Mouse (Mus musculus): Measurements from ENCODE around the gene Zfp987. TPM values are rescaled to one million over a fixed set of nuclear protein-coding genes. Genes with fewer than 3 reads are reported as not detected.
"Not testable (repeated sequence)": the region's sequence is repeated elsewhere in the genome, so short reads cannot be mapped to it uniquely, and the experiment has no call there.

Gene Zfp987
- polyA plus RNA-seq (2014; fragmentation: Nextera tagmentation; extraction: Ambion mirVana): not detected in 2 replicates

DNA sequence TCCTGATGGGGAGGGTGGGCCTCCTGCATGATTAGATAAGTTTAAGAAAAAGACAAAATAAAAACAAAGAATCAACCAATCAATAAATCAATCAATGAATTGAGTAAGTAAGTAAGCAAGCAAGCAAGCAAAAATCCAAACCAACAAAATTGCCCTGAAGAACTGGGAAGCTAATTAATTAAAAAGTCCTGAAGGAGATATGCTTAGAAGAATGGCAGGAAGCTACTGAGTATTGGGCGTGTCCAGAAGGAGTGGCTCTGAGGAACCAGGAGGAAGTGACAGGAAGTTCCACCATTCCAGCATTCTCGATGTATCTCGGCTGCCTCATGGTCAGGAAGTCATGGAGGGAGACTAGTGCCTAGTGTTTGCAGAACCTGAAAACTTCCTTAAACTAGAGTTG, at the start of gene Zfp987:
Zfp987 (plus strand) TSS at position 301 of the 400 bp plus-strand sequence.
- not testable (repeated sequence) for H3K27me3 ChIP-seq (replicated peaks; ENCODE audit: control insufficient read depth, insufficient read depth, low read length); ATAC-seq (ENCODE audit: low read depth); H3K4me2 ChIP-seq (ENCODE audit: low read depth, low read length); DNase-seq (ENCODE audit: low spot score); H3K9ac ChIP-seq (ENCODE audit: low read depth, low read length); H3K27ac ChIP-seq (replicated peaks; ENCODE audit: low read depth, low read length); H3K4me1 ChIP-seq (ENCODE audit: control insufficient read depth, insufficient read depth, low read length); H3K4me3 ChIP-seq (ENCODE audit: low read depth, low read length); H3K36me3 ChIP-seq (ENCODE audit: control insufficient read depth, insufficient read depth, low read length); H3K9me3 ChIP-seq (ENCODE audit: control insufficient read depth, low read length)
- 100% methylated on average over 1 of the region's 3 CpGs for WGBS

DNA sequence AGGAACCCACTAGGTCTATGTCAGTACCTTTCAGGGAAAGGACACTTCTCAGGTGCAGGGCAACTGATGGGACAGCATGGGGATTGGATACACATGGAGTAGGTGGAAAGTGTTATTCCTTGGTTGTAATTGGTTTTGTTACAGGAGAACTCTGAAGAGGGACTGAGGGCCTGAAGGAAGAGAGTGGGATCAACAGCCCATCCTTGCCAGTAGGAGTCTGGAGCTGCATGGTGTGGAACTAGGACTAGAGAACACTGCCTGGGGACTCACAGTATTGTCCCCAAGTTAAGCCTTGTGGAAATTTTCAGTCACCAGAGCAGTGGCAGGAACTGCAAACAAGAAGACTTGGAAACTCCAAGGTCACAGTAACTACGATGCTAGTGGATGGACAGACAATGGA, 44.6 kb upstream of the Zfp987 start:
- not testable (repeated sequence) for H3K4me2 ChIP-seq (ENCODE audit: low read depth, low read length); H3K4me3 ChIP-seq (ENCODE audit: low read depth, low read length); H3K9ac ChIP-seq (ENCODE audit: low read depth, low read length); DNase-seq (ENCODE audit: low spot score); H3K4me1 ChIP-seq (ENCODE audit: control insufficient read depth, insufficient read depth, low read length); H3K27me3 ChIP-seq (replicated peaks; ENCODE audit: control insufficient read depth, insufficient read depth, low read length); H3K36me3 ChIP-seq (ENCODE audit: control insufficient read depth, insufficient read depth, low read length); ATAC-seq (ENCODE audit: low read depth); H3K27ac ChIP-seq (replicated peaks; ENCODE audit: low read depth, low read length)
- WGBS: 87% methylated on average over 1 of the region's 1 CpGs
- peaks cover 48% of the 10 kb centered on the region for H3K9me3 ChIP-seq (ENCODE audit: control insufficient read depth, low read length)

DNA sequence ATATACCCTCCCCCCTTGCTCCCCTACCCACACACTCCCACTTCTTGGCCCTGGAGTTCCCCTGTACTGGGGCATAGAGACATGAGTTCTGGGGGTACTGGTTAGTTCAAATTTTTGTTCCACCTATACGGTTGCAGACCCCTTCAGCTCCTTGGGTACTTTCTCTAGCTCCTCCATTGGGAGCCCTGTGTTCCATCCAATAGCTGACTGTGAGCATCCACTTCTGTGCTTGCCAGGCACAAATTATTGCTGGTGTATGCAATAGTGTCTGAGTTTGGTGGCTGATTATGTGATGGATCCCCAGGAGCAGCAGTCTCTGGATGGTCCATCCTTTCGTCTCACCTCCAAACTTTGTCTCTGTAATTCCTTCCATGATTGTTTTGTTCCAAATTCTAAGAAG, 43.7 kb upstream of the Zfp987 start:
- WGBS: 79% methylated on average over 2 of the region's 2 CpGs
- not testable (repeated sequence) for H3K4me1 ChIP-seq (ENCODE audit: control insufficient read depth, insufficient read depth, low read length); H3K9ac ChIP-seq (ENCODE audit: low read depth, low read length); DNase-seq (ENCODE audit: low spot score); H3K4me2 ChIP-seq (ENCODE audit: low read depth, low read length); ATAC-seq (ENCODE audit: low read depth); H3K4me3 ChIP-seq (ENCODE audit: low read depth, low read length); H3K27me3 ChIP-seq (replicated peaks; ENCODE audit: control insufficient read depth, insufficient read depth, low read length); H3K36me3 ChIP-seq (ENCODE audit: control insufficient read depth, insufficient read depth, low read length); H3K27ac ChIP-seq (replicated peaks; ENCODE audit: low read depth, low read length)
- H3K9me3 ChIP-seq (ENCODE audit: control insufficient read depth, low read length): peaks cover 52% of the 10 kb centered on the region

DNA sequence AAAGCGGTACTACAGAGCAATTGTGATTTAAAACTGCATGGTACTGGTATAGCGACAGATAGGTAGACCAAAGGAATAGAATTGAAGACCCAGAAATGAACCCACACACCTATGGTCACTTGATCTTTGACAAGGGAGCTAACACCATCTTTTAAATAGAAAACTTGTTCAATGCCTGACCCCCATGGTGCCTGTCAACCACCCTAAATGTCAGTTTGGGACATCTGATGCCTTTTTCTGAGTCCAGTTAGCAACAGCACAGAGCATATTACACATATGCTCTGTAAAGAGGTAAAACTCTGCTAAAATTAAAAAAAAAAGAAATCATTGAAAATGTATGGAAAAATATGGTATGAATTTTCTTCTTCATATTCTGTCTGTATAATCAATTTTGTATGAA, 41.8 kb upstream of the Zfp987 start:
- Histone ChIP-seq H3K4me3 (ENCODE audit: low read depth, low read length) (no peak overlapping the region), H3K4me2 (ENCODE audit: low read depth, low read length) (no peak overlapping the region), H3K36me3 (ENCODE audit: control insufficient read depth, insufficient read depth, low read length) (no peaks in the 10 kb centered on the region), H3K27ac (replicated peaks; ENCODE audit: low read depth, low read length) (no peak overlapping the region), H3K9me3 (ENCODE audit: control insufficient read depth, low read length) (peaks cover 58% of the 10 kb centered on the region), H3K9ac (ENCODE audit: low read depth, low read length) (no peak overlapping the region), H3K27me3 (replicated peaks; ENCODE audit: control insufficient read depth, insufficient read depth, low read length) (no peaks in the 10 kb centered on the region), H3K4me1 (ENCODE audit: control insufficient read depth, insufficient read depth, low read length) (no peaks in the 10 kb centered on the region)
- DNase-seq (ENCODE audit: low spot score) (no peak), ATAC-seq (ENCODE audit: low read depth) (no peak)
- 73% methylated on average over 2 of the region's 2 CpGs for WGBS

DNA sequence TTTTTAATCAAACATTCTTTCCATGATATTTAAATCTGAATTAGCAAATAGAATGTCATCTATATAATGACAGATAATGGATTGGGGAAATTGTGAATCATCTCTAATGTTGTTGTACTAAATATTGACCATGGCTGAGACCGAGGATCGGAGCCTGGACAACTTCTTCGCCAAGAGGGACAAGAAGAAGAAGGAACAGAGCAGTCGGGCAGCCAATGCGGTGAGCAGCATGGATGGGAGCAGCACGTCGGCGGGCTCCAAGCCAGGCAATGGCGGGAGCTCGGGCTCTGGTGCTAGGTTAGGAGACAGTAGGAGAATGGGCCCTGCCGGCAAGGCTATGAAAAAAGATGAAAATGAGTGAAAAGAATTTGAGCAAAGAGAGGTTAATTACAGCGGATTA, 38.5 kb upstream of the Zfp987 start:
- H3K4me1 ChIP-seq (ENCODE audit: control insufficient read depth, insufficient read depth, low read length); H3K36me3 ChIP-seq (ENCODE audit: control insufficient read depth, insufficient read depth, low read length); H3K9ac ChIP-seq (ENCODE audit: low read depth, low read length); H3K27ac ChIP-seq (replicated peaks; ENCODE audit: low read depth, low read length); ATAC-seq (ENCODE audit: low read depth); H3K4me2 ChIP-seq (ENCODE audit: low read depth, low read length); H3K27me3 ChIP-seq (replicated peaks; ENCODE audit: control insufficient read depth, insufficient read depth, low read length); DNase-seq (ENCODE audit: low spot score); H3K4me3 ChIP-seq (ENCODE audit: low read depth, low read length): not testable (repeated sequence)
- peaks cover 52% of the 10 kb centered on the region for H3K9me3 ChIP-seq (ENCODE audit: control insufficient read depth, low read length)
- WGBS: 90% methylated on average over 12 of the region's 12 CpGs

DNA sequence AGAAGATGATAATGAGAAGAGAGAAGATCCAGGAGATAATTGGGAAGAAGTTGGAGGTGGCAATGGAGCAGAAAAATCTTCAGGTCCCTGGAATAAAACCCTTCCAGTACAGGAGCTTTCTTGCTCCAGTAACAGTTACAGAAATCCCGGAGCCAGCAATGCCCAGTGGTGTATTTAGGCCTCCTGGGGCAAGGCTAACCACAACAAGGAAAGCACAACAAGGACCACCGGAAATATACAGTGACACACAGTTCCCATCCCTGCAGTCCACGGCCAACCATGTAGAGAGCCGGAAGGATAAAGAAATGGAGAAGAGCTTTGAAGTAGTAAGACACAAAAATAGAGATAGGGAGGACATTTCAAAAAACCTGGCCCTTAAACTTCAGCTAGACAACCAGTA, 38.0 kb upstream of the Zfp987 start:
- 84% methylated on average over 4 of the region's 4 CpGs for WGBS
- peaks cover 51% of the 10 kb centered on the region for H3K9me3 ChIP-seq (ENCODE audit: control insufficient read depth, low read length)
- H3K9ac ChIP-seq (ENCODE audit: low read depth, low read length); ATAC-seq (ENCODE audit: low read depth); H3K36me3 ChIP-seq (ENCODE audit: control insufficient read depth, insufficient read depth, low read length); H3K4me1 ChIP-seq (ENCODE audit: control insufficient read depth, insufficient read depth, low read length); DNase-seq (ENCODE audit: low spot score); H3K27me3 ChIP-seq (replicated peaks; ENCODE audit: control insufficient read depth, insufficient read depth, low read length); H3K4me2 ChIP-seq (ENCODE audit: low read depth, low read length); H3K4me3 ChIP-seq (ENCODE audit: low read depth, low read length); H3K27ac ChIP-seq (replicated peaks; ENCODE audit: low read depth, low read length): not testable (repeated sequence)

DNA sequence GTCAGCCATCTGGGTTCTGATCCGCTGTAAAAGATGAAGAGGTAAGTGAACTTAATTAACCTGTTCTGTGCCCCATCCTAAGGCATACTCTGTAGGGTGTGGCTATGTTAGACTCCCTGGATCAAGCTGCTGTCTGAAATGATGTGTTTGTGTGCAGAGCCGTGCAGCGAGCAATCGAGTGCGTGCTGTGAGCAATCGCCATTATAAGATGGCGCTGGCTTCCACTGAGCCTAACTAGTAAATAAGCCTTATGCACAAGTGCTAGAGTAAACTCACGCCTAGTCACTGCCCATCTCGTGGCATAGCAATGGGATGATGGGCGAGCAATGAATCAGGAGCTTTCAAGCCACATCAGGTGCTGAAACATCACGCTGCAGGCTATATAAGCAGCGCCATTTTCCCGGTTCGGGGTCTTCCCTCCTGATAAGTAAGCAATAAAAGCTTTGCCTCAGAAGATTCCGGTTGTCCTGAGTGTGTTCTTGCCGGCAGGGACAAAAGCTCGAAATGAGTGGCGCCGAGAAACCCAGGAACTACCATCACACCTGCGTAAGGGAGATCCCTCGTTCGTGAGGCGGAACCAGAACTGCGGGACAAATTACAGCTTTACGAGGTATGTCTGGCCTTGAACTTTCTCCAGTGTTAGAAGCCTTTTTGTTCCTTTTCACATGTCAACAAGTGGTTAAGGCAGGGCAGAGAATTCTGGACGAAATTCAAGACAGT, 37.0 kb upstream of the Zfp987 start:
- not testable (repeated sequence) for H3K36me3 ChIP-seq (ENCODE audit: control insufficient read depth, insufficient read depth, low read length); H3K4me2 ChIP-seq (ENCODE audit: low read depth, low read length); H3K9ac ChIP-seq (ENCODE audit: low read depth, low read length); H3K4me1 ChIP-seq (ENCODE audit: control insufficient read depth, insufficient read depth, low read length); H3K27ac ChIP-seq (replicated peaks; ENCODE audit: low read depth, low read length); DNase-seq (ENCODE audit: low spot score); H3K27me3 ChIP-seq (replicated peaks; ENCODE audit: control insufficient read depth, insufficient read depth, low read length); ATAC-seq (ENCODE audit: low read depth); H3K4me3 ChIP-seq (ENCODE audit: low read depth, low read length)
- WGBS: 89% methylated on average over 25 of the region's 26 CpGs
- H3K9me3 ChIP-seq (ENCODE audit: control insufficient read depth, low read length): peaks cover 43% of the 10 kb centered on the region

DNA sequence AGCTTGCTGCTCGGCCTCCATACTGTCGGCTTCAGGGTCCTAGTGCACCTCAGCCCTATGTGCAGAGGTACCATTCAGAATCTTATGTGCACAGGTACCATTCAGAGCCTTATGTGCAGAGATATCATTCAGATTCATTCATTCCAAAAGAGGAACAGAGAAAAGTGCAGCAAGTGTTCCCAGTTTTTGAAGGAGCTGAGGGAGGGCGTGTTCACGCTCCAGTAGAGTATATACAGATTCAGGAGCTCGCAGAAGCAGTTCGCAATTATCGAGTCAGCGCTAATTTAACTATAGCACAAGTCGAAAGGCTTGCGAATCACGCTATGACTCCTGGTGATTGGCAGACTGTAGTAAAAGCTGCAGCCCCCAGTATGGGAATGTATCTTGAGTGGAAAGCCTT, 36.0 kb upstream of the Zfp987 start:
- DNase-seq (ENCODE audit: low spot score); H3K4me3 ChIP-seq (ENCODE audit: low read depth, low read length); H3K36me3 ChIP-seq (ENCODE audit: control insufficient read depth, insufficient read depth, low read length); H3K27me3 ChIP-seq (replicated peaks; ENCODE audit: control insufficient read depth, insufficient read depth, low read length); H3K4me1 ChIP-seq (ENCODE audit: control insufficient read depth, insufficient read depth, low read length); H3K27ac ChIP-seq (replicated peaks; ENCODE audit: low read depth, low read length); H3K4me2 ChIP-seq (ENCODE audit: low read depth, low read length); H3K9ac ChIP-seq (ENCODE audit: low read depth, low read length); ATAC-seq (ENCODE audit: low read depth): not testable (repeated sequence)
- peaks cover 36% of the 10 kb centered on the region for H3K9me3 ChIP-seq (ENCODE audit: control insufficient read depth, low read length)
- 93% methylated on average over 10 of the region's 11 CpGs for WGBS

DNA sequence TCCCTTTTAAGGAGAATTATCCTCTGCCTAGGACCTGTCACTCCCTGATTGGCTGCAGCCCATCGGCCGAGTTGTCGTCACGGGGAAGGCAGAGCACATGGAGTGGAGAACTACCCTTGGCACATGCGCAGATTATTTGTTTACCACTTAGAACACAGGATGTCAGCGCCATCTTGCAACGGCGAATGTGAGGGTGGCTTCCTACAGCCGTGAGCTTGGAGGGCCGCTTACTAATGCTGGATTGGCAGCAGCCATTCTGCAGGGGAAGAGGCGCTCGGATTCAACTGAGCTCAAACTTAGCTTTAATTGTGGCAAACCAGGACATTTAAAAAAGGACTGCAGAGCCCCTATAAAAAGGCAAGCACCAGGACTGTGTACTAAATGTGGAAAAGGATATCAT, 35.1 kb upstream of the Zfp987 start:
- not testable (repeated sequence) for DNase-seq (ENCODE audit: low spot score); H3K9ac ChIP-seq (ENCODE audit: low read depth, low read length); ATAC-seq (ENCODE audit: low read depth); H3K4me3 ChIP-seq (ENCODE audit: low read depth, low read length); H3K27ac ChIP-seq (replicated peaks; ENCODE audit: low read depth, low read length); H3K27me3 ChIP-seq (replicated peaks; ENCODE audit: control insufficient read depth, insufficient read depth, low read length); H3K4me1 ChIP-seq (ENCODE audit: control insufficient read depth, insufficient read depth, low read length); H3K36me3 ChIP-seq (ENCODE audit: control insufficient read depth, insufficient read depth, low read length); H3K4me2 ChIP-seq (ENCODE audit: low read depth, low read length)
- WGBS: 93% methylated on average over 10 of the region's 12 CpGs
- peaks cover 30% of the 10 kb centered on the region for H3K9me3 ChIP-seq (ENCODE audit: control insufficient read depth, low read length)
